ENCODE assay signal across 17 mouse cellular contexts in genomic region chr5:127279462-127279861, GRCm38 (mm10). TPM values are rescaled to one million over a fixed set of nuclear protein-coding genes. Genes with fewer than 3 reads are reported as not detected.
"Had no signal": no experiment of that assay in that cellular context is flagged by ENCODE, and none has a peak within 500 bp of the region (broad histone marks: within the 10 kb centered on the region; RNA-seq: fewer than 3 reads in every experiment).

No protein-coding gene starts in this region.

- H3K36me3 ChIP-seq: kidney, embryonic 15.5 days; limb, embryonic 12.5 days; liver, embryonic 13.5 days; lung, embryonic 15.5 days; neural tube, embryonic 15.5 days had no signal

- H3K9ac ChIP-seq: kidney, embryonic 15.5 days; limb, embryonic 12.5 days; liver, embryonic 13.5 days; liver, postnatal 0 days; lung, embryonic 15.5 days; neural tube, embryonic 15.5 days had no signal

- ATAC-seq: intestine, embryonic 16.5 days; liver, postnatal 0 days had no signal

- H3K9me3 ChIP-seq: kidney, embryonic 15.5 days; limb, embryonic 12.5 days; liver, embryonic 13.5 days; lung, embryonic 15.5 days; neural tube, embryonic 15.5 days had no signal

- H3K4me3 ChIP-seq: kidney, embryonic 15.5 days; left cerebral cortex, adult 2 months; limb, embryonic 12.5 days; liver, embryonic 13.5 days; lung, embryonic 15.5 days; neural tube, embryonic 15.5 days had no signal

- H3K4me1 ChIP-seq: kidney, embryonic 15.5 days; liver, embryonic 13.5 days; neural tube, embryonic 15.5 days had no signal

- DNase-seq: kidney, adult 2 months; kidney, postnatal 25 days; liver; liver, embryonic 13.5 days; liver, postnatal 0 days; lung, postnatal 14 days; right cerebral cortex, adult 18-20 months; right cerebral cortex, postnatal 25 days; thymus, adult 18-20 months; thymus, postnatal 25 days had no signal

- H3K27ac ChIP-seq: kidney, embryonic 15.5 days; left cerebral cortex, adult 2 months; limb, embryonic 12.5 days; liver, embryonic 13.5 days; lung, embryonic 15.5 days; macrophage; neural tube, embryonic 15.5 days had no signal

- H3K27me3 ChIP-seq: kidney, embryonic 15.5 days; limb, embryonic 12.5 days; liver, embryonic 13.5 days; lung, embryonic 15.5 days; neural tube, embryonic 15.5 days had no signal

- H3K4me2 ChIP-seq: kidney, embryonic 15.5 days; limb, embryonic 12.5 days; liver, embryonic 13.5 days; lung, embryonic 15.5 days; neural tube, embryonic 15.5 days had no signal

RNA-seq across cellular contexts. Expression of gene Tmem132c, which starts 37.9 kb away (rescaled TPM):
- polyA plus RNA-seq: macrophage had no signal
